Mouse (Mus musculus): Measurements from ENCODE around the gene Hs1bp3.

Hs1bp3 gene

GRCm38 (mm10) chr12:8366688-8367087 lies 53.5 kb downstream of the Hs1bp3 start:
- no peak for DNase-seq

GRCm38 (mm10) chr12:8371746-8372510 lies 58.7 kb downstream of the Hs1bp3 start:
- no peak for DNase-seq

- no peak for DNase-seq
Observed at GRCm38 (mm10) chr12:8372511-8373180, 59.4 kb downstream of the Hs1bp3 start.

- DNase-seq, result no peak
Observed at GRCm38 (mm10) chr12:8373741-8374140, 60.5 kb downstream of the Hs1bp3 start.

- DNase-seq, result no peak
Observed at GRCm38 (mm10) chr12:8377169-8377568, 63.9 kb downstream of the Hs1bp3 start.

GRCm38 (mm10) chr12:8377955-8378620 lies 64.9 kb downstream of the Hs1bp3 start:
- peak; percentile 53 for DNase-seq

- DNase-seq, result no peak
Observed at GRCm38 (mm10) chr12:8379795-8380521, 66.7 kb downstream of the Hs1bp3 start.

GRCm38 (mm10) chr12:8380944-8381343 lies 67.7 kb downstream of the Hs1bp3 start:
- DNase-seq, result no peak

- no peak for DNase-seq
Observed at GRCm38 (mm10) chr12:8381940-8382339, 68.7 kb downstream of the Hs1bp3 start.

GRCm38 (mm10) chr12:8383822-8384221 lies 70.6 kb downstream of the Hs1bp3 start:
- DNase-seq, result no peak

GRCm38 (mm10) chr12:8386451-8387011 lies 73.3 kb downstream of the Hs1bp3 start:
- peak; percentile 47 for DNase-seq

GRCm38 (mm10) chr12:8387281-8387680 lies 74.0 kb downstream of the Hs1bp3 start:
- DNase-seq, result no peak

- no peak for DNase-seq
Observed at GRCm38 (mm10) chr12:8388529-8389414, 75.5 kb downstream of the Hs1bp3 start.

GRCm38 (mm10) chr12:8393226-8393625 lies 80.0 kb downstream of the Hs1bp3 start:
- DNase-seq, result no peak
